Mouse (Mus musculus) brain, adult 2 months (tissue): ENCODE measurements at regions not wholly inside any gene's neighbourhood (a gene's known extent, or its start where the extent isn't known, plus 50 kb on each side); places are given as distances from the start of the nearest gene placed in this dataset.

Experiments
- DNase-seq: peaks from one replicate; pipeline ENCODE4 v3.0.0; 2011; ENCODE audit warnings: low read depth, low spot score

DNA sequence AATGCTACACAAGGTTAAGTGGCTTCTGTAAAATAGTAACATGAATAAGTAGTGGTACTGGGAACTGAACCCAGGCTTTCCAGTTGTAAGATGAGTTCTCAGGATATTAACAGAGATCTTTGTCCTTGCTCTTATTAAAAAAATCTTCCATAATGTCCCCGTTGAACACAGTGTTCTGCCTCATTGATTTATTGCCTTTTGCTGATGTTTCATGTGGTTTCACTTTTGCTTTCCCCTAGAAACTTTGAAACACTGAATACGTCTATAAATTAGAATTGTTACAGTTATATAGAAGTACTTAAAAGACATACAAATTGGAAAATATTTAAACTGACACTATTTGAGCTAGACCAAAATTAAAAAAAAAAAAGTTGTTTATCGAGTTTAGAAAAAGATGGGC lies 166.8 kb upstream of the Epha7 start:
- no peak for DNase-seq

DNA sequence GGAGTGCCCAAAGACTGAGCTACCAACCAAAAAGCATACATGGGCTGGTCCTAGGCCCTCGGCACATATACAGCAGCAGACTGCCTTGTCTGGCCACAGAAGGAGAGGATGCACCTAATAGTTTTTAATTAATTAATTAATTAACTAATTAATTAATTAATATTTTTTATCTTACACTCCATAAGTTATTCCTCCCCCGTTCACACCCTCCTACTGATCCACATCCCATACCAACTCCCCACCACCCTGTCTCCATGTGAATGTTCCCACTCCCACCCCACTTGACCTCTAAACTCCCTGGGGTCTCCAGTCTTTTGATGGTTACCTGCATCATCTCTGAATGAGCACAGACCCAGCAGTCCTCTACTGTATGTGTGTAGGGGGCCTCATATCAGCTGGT lies 153.5 kb upstream of the Epha7 start:
- no peak for DNase-seq

DNA sequence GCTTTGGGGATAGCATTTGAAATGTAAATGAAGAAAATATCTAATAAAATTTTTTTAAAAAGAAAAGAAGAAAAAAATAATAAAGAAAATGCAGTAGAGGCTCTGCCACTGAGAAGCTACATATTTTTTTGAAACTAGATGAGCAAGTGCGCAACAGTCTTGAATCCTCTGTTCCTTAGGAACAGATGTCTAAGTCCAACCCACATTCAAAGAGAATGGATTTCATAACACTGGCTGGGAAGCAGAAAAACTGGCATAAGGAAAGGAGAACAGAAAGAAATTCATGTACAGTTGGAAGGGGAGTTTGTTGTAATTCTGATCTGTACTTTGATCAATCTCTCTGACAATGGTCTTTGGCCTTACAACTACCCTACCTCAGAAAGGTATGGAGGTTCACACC lies 114.8 kb upstream of the Epha7 start:
- peak; percentile 78 for DNase-seq

DNA sequence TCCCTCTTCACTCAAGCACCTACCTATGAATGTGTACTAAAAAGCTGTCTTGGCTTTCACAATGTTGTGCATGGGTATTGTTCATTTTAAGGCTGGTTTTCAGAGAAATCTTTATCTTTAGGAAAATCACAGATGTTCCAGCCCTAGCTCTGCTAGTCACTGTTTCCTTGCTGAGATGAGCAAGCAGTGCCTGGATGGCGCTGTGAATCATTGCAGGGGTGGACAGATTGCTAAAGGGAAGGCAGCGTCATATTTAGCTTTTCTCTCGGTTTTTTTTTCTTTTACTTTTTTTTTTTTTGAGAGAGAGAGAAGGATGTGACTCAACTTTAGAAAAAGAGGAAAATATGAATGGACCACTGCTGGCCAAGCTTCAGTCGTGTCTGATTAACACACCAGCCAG lies 112.5 kb upstream of the Epha7 start:
- peak; percentile 91 for DNase-seq

DNA sequence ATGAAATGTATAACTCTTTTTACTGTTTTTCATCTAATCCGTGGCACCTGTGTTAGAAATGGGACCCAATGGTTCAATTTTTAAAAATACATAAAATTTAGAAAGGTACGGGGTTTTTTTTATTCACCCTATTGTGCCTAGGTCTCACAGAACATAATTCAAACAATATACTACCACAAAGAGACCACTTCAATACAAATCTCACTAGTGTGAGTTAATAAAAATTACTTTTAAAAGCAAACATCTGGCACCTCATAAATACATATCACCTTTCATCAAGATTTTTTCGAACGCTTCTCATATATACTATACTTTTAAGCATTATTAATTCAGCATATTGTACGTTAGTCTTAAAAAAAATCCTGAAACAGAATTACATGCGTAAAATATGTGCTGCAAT lies 109.6 kb upstream of the Epha7 start:
- DNase-seq: no peak
